Mouse (Mus musculus): Measurements from ENCODE around the gene Map4.

The Map4 gene

DNA sequence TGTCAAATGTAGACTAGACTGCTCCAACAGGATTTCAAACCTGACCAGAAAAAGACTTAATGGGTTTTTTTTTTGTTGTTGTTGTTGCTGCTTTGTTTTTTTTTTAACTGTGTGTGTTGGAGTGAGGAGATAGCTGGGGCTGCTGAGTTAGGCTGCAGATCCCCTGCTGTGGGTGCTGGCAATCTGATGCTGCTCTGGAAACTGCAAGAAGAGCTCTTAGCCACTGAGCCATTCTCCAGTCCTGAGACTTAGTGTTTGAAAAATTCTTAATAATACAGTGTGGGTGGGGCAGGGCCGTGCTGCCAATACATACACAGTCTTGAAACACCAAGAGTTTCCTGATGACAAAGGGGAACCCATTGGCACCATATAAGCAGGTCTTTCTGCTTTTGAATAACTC, 70.7 kb downstream of the Map4 start:
- DNase-seq (ENCODE audit: low read depth, low spot score), result no peak

DNA sequence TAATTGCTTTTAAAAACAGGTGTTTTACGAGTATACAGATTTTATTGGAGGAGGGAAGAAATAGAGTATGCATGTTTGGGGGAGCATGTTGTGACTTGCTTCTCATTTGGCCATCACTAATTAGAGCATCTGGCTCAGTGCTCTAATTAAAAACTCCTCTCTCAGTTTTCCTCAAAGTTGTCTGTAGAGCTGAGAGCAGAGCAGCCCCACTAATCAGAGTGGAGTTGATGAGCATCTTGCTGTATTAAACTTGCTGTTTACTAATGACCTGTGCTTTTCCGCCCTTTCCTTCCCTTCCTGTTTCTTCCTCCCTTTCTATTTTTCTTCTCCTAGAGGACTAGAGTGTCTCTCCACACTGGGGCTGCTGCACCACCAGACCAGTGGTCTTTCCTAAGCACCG, 71.2 kb downstream of the Map4 start:
- no peak for DNase-seq (ENCODE audit: low read depth, low spot score)

DNA sequence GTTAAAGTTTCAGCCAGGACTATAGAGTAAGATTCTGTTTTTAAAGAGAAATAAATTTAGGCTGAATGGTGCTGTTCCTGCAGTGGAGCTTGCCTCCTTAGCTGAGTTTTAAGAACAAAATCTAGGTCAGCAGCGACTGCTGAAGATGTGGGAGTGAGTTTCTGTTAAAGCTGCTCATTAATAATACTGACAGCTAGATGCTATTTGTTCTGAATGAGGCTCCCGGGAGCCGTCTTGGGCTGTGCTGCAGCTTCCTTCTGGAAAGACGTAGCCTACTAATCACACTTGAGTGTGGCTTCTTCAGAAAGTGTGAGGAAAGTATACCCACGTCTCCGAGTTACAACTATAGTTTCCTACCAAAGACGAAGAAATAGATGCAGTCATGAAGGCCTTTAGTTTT, 88.0 kb downstream of the Map4 start:
- no peak for DNase-seq (ENCODE audit: low read depth, low spot score)

DNA sequence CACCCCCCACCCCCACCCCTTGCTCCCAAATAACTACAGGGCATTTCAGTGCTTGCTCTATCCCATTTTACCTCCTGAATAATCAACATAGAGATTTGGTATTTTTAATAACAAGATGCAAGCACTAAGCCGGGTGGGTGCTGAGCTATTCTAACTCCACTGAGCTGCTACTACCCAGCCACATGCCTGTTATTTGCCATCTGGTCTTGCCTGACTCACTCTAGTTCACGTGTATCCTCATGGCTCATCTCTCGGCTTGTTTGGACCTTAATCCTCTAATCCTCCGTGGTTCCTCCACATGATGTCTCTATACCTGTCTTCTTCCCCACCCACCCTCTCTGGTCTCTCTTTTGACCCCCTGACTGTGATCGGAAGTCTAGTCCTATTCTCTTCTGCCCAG, 89.1 kb downstream of the Map4 start:
- DNase-seq (ENCODE audit: low read depth, low spot score), result no peak

DNA sequence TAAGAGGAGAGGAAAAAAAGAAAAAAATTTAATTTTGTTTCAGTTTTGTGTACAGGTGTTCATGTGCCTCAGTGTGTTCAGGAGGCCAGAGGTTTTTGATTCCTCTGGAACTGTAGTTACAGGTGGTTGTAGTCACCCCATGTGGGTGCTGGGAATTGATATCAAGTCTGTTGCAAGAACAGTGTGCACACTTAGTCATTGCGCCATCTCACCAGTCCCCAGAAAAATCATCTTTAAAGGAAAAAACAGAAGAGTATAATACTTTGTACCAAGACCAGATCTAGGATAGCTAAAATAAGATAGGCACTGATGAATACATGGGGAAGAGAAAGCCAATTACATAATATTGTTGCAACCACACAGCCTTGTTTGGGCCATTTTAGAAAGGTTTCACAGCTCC, 90.2 kb downstream of the Map4 start:
- DNase-seq (ENCODE audit: low read depth, low spot score), result no peak

DNA sequence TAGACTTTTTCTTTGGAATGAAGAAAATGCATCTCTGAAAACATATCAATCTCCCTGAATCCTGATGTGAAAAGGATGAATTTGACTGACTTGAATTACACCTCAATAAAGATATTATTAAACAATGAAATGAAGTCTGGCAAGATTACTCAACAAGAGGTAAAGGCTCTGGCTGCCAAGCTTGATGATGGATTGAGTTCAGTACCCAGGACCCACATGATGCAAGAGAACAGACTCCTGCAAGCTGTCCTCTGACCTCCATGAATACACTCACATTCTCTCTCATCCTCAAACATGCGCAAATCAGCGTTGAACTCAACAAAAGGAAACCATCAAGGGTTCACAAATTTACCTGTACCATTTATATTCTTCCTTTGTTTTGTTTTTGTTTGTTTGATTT, 90.9 kb downstream of the Map4 start:
- no peak for DNase-seq (ENCODE audit: low read depth, low spot score)

DNA sequence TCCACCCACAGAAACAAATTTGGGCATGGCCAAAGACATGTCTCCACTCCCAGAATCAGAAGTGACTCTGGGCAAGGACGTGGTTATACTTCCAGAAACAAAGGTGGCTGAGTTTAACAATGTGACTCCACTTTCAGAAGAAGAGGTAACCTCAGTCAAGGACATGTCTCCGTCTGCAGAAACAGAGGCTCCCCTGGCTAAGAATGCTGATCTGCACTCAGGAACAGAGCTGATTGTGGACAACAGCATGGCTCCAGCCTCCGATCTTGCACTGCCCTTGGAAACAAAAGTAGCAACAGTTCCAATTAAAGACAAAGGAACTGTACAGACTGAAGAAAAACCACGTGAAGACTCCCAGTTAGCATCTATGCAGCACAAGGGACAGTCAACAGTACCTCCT, 103.8 kb downstream of the Map4 start:
- no peak for DNase-seq (ENCODE audit: low read depth, low spot score)

DNA sequence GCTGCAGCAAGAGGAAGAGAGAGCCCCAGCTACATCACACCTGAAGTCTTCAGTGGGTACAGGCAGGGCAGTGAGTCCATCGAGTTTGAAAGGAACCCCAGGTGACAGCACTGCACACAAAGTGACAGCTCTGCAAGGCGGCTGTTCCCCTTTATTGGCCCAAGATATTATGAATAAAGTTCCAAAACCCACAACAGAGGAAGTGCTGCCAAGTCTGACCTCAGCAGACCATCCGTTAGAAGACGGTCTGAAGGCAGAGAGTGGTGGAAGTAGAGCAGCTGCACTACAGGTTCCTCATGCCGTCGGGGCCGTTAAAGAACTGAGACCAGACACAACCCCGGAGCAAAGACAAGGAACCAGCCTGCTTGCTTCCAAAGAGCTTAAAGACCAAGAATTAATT, 106.6 kb downstream of the Map4 start:
- no peak for DNase-seq (ENCODE audit: low read depth, low spot score)

DNA sequence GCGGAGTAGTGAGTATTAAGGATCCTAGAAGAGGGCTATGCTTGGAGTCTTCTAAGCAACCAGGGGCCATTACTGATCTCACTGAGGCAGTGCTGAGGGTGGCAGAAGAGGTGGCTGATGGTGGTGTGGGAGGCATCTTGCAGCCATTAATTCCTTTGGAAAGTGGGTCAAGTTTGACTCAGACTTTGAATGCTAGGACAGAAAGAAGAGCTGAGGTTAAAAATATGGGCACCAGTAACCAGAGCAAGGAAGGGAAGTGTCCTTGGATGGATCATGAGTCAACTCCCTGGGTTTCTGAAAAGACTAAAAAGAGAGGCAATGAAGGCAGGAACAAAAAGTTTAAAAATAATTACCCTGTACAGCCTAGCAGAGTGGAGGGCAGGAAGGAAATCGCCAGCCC, 107.2 kb downstream of the Map4 start:
- no peak for DNase-seq (ENCODE audit: low read depth, low spot score)

DNA sequence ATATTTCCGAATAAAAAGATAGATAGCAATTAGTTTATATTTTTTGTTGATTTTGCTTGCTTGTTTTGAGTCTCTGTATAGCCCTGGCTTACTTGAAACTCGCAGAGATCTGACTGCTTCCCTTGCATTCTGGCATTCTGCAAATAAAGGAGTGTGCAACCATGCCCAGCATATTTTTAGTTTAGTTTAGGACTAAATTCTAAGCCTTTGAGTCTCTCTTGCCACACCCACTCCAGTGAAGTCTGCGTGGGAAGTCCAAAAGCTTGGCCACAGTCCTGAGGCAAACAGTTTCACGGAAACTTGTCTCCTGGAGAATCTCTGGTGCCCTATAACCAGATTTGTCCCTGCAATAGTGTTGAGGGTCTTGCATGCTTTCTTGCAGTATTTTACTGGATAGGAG, 113.1 kb downstream of the Map4 start:
- DNase-seq (ENCODE audit: low read depth, low spot score), result no peak

DNA sequence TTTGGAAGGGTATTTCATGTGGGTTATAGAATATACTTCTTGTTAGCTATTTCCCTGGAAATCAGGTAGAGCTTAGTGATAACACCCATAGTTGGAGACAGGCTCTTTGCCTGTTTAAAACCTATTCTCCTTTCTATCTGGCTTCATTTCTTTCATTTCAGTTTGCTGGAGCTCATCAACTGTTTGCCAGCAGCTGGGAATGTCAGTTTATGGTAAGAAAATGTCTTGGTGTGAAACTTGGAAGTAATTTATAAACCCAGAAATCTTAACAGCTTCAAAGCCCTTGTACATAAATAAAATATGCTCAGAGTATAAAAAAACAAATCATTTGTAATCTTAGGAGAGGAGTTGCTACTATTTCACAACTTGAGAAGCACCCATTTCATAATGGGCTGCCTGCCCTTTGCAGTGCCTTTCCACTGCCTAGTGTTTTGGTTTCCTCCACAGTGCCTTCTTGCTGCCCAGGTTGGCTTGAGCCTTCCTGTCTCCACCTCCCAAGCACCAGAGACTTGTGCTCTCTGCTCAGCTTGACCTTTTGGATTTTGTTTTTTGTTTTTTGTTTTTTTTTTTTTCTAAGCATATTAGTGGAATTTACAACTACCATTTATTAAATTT, 114.6 kb downstream of the Map4 start:
- DNase-seq (ENCODE audit: low read depth, low spot score), result no peak

DNA sequence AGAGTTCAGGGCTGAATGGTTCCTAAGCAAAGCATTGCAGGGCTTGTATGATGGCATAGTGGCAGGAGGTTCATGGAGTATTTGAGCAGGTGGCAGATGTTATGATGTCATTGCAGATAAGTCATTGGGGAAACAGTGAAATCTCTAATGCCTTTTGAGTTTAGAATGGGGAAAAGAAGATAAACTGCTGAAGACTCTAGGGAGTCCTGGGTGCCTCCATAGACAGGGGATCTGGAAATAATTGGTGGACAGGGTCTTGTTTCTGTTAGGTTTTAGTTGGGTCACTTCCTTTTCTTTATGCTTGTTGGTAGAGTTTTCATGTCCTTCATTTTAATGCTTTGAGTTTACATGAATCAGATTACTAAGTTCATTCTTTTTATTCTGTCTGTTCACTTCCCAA, 116.0 kb downstream of the Map4 start:
- no peak for DNase-seq (ENCODE audit: low read depth, low spot score)

DNA sequence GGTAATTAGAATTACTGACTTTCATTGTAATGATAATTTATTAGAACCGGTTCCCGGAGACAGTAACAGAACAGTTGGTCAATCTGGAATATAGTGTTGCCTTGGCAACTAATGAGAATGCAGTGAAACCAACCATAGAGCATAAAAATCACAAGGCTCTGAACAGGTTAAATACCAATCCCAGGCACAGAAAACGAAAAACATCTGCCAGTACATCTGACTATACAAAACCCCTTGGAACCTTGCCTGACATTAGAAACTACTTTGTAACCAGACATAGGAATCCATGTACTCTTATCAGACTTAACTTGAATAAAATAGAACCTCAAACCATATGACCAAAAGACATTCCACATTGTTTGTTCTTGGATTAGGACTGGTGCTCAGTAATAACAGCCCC, 116.6 kb downstream of the Map4 start:
- DNase-seq (ENCODE audit: low read depth, low spot score), result no peak

DNA sequence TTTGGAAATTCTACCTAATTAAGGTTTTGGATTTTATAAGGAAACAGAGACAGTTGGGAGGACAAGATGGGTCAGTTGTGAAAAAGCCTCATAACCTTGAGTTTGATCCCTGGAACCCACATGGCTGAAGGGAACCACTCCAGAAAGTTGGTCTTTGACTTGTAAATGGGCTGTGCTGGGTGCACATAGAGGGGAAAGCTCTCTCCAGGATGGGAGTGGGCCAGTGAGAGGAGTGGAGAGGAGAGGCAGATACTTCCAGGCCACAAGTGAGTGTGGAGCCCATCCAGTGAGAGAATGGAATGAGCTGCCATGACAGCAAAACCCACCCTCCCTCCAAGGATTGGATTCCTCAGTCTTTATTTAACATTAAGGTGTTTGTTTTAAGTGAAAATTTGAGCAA, 119.9 kb downstream of the Map4 start:
- no peak for DNase-seq (ENCODE audit: low read depth, low spot score)

DNA sequence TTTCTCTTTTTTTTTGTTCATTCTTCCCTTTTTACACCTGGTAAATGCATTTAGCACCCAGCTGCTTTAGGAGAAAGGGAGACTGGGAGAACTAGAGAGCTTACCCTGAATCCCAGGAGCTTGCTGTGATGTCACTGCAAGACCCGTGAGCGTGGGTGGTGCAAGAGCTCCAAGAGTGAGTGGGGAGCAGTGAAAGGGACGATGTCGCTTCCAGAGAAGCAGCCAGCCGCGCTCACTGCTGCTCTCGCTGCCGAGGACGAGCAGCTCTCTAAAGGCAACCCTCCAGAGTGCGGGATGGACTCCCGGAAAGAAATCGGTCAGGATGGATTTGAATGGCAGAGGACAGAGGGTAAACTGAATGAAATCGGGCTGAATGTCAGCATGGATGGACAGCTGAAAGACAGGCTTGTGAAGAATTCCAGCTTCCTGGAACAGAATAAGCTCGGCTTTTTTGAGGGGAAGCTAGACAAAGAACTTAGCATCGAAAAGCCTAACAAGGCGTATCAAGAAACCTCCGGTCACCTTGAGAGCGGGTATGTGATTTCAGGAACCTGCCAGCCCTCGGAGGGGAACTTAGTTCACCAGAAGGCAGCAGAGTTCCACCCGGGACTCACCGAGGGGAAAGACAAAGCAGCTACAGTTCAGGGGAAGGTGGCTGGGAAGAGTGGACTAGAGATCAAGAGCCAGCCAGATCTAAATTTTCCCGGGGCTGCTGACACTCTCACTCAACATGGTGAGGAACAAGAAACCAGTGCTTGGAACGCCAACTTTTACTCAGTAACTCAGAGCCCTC, 120.8 kb downstream of the Map4 start:
- peak; percentile 28 for DNase-seq (ENCODE audit: low read depth, low spot score)

DNA sequence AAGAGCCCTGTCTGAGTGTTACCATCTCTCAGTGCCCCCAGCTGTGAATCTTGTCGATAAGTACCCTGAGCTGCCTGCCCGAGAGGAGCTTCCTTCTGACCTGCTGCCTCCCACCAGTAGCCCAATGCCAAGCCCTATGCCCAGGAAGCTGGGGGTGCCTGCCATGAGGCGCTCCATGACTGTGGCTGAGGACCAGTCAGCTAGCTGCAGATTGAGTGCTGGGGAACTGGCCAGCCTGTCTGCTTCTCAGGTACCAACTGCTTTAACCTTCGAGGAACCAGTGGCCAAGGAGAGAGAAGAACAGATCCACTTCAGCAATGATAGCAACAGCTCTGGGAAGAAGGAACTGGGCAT, 121.7 kb downstream of the Map4 start:
- no peak for DNase-seq (ENCODE audit: low read depth, low spot score)

DNA sequence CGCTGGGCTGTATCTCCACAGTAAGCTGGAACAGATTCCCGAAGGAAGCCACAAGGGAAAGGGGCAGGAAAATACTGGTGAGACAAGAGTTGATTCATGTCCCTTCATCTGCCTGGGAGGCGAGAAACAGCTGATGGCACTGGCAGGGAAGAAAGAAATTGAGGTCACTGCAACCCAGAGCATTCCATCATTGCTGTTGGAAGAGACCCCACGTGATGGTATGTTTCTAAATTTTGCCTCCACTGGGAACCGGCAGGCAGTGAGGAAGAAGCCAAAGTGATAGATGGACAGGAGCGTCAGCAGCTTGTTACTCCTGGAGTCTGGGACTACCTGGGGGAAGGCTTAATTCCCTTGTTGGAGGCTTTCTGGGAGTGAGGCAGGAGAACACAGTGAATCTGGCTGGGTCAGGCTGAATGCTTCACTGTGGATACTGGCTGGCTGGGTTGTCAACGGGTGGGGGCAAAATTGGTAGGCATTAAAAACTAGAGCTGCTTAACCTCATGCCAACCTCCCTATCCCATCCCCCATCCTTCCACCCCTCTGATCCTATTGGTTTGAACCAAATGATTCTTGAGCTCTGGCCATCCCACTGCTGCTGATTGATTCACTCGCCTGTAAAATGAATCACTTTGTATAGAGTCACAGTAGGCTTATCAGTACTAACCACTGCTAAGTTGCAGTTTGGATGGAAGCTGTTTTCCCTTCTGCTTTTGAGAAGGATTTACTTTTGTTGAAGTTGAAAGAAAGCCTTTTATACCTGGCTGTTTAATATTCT, 122.2 kb downstream of the Map4 start:
- peak; percentile 60 for DNase-seq (ENCODE audit: low read depth, low spot score)

DNA sequence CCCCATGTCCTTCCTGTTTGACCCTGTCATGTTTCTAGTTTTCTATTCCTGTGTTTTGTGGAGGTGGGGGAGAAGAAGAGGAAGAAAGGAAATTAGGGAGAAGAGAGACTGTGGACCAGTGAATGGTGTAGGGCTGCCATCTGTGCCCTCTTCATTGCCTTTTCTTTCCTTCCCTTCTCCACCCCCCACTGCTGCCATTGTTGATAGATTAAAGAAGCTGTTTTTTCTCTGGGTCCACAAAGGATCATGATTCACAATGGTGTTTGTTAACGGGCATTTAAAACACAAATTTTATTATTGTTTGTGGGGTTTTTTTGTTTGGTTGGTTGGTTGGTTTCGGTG, 122.8 kb downstream of the Map4 start:
- DNase-seq (ENCODE audit: low read depth, low spot score), result no peak

DNA sequence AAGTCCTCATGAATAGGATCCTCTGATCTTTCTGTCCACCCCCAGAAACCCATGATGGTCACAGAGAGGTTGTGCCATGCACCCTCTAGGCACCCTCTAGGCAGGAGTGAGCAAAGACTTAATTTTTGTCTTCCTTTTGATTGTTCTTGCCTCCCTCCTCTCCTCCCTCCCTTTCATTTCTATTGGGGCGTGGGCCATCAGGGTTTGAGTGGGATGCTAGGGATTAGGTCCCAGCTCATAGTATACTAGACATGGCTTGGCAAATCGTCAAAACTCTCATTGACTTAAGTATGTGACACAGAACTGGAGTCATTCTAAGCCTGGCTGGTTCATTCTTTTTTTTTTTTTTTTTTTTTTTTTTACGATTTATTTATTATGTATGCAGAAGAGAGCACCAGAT, 123.5 kb downstream of the Map4 start:
- DNase-seq (ENCODE audit: low read depth, low spot score), result no peak

DNA sequence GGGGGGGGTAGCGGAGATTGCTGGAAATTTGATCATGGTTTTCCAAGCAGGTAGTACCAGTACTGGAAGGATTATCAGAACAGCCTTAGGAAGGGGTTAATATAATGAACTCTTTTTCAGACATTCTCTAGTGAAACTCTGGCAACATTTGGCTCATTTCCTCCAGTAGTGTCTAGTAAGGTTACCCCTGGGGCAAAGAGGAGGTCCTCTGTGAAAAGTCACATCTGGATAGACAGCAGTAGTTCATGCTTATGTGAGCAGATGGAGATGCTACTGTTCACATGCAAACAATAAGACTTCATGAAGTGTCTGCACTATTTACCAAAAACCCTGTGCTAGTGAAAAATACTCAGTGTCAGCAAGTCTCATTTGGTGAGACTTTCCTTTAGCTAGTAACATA, 125.9 kb downstream of the Map4 start:
- DNase-seq (ENCODE audit: low read depth, low spot score), result no peak

DNA sequence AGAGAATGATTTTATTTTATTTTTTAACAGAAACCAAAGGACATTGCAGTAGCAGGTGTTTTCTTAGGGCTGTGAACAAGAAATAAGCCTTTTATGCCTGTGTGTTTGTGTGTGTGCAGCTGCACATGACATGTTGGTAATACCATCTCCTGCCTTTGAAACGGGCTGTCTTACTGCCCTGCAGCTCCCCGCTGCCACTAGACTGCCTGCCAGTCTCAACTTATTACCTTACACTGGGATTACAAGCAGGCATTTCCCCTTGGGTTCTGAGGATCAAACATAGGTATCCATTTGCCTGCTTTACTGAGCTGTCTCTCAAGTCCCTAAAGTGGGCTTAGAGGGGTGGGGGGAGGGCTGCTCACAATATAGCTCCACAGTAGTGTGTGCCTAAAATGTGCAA, 129.5 kb downstream of the Map4 start:
- DNase-seq (ENCODE audit: low read depth, low spot score), result no peak

DNA sequence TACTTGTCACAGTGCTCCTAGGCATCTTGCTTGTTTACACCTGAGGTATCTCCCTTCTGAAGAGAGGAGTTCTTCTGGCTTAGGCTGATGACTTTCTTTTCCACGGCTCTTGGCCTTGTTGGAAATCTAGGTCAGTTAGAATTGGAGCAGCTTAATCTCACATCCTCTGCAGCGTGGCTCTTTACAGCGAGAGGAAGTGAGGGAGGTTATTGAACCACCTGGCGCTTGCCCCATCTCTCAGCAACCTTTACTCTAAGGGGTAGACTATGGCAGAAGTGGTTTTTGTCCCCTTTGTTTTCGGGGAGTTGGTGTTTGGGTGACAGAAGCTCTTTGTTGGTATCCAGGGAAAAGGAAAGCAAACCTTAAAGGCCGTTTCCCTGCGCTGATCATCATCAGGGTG, 131.1 kb downstream of the Map4 start:
- no peak for DNase-seq (ENCODE audit: low read depth, low spot score)

DNA sequence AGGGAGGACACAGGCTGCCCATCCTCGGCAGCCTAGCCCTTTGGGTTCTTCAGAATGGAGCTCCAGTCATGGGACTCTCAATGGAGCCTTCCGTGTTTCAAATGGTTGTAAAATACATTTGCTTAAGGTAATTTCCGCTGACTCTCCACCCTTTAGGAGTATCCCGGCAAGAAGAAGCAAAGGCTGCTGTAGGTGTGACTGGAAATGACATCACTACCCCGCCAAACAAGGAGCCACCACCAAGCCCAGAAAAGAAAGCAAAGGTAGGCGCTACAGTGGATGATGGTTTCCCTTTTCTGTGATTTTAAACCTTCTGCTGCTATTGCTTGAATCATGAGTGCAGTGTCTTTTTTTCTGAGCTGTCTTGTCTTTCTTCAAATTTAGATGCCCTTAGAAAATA, 131.6 kb downstream of the Map4 start:
- DNase-seq (ENCODE audit: low read depth, low spot score), result no peak
